In genomic region chr15:95944299-95944698, GRCm38 (mm10) we compare ENCODE assay signal across 34 mouse cellular contexts.
"Had no signal": no experiment of that assay in that cellular context is flagged by ENCODE, and none has a peak within 500 bp of the region (broad histone marks: within the 10 kb centered on the region; RNA-seq: fewer than 3 reads in every experiment).

No protein-coding gene starts in this region.

- H3K4me3 ChIP-seq: heart, embryonic 10.5 days; heart, embryonic 12.5 days; heart, embryonic 13.5 days; heart, embryonic 15.5 days; hindbrain, embryonic 10.5 days; hindbrain, embryonic 12.5 days; hindbrain, embryonic 13.5 days; hindbrain, embryonic 15.5 days; intestine, embryonic 15.5 days; kidney, embryonic 15.5 days; layer of hippocampus, adult 2 months; left cerebral cortex, adult 2 months had no signal

- H3K9me3 ChIP-seq: heart, embryonic 10.5 days; heart, embryonic 13.5 days; heart, embryonic 15.5 days; hindbrain, embryonic 15.5 days; intestine, embryonic 15.5 days; kidney, embryonic 15.5 days had no signal

- H3K9ac ChIP-seq: heart, embryonic 12.5 days; heart, embryonic 13.5 days; heart, embryonic 15.5 days; hindbrain, embryonic 12.5 days; hindbrain, embryonic 13.5 days; hindbrain, embryonic 14.5 days; hindbrain, embryonic 15.5 days; intestine, embryonic 15.5 days; kidney, embryonic 15.5 days had no signal

- ATAC-seq: hindbrain, embryonic 16.5 days; hindbrain, postnatal 0 days; inflammation-experienced regulatory T-cells, adult 6 months; intestine, embryonic 15.5 days; intestine, postnatal 0 days had no signal

- DNase-seq: heart, postnatal 10 days; heart, postnatal 14 days; heart, postnatal 36 days; heart, postnatal 4 days; kidney, adult 11 months; kidney, adult 18-20 months; kidney, adult 2 months; kidney, adult 8-10 months; kidney, adult 9 months; kidney, postnatal 10 days; kidney, postnatal 14 days; kidney, postnatal 25 days; kidney, postnatal 36 days; layer of hippocampus, adult 9-11 months; layer of hippocampus, postnatal 36 days had no signal

- H3K27ac ChIP-seq: heart, embryonic 10.5 days; heart, embryonic 13.5 days; heart, embryonic 15.5 days; hindbrain, embryonic 10.5 days; hindbrain, embryonic 12.5 days; hindbrain, embryonic 13.5 days; hindbrain, embryonic 14.5 days; hindbrain, embryonic 15.5 days; hindbrain, postnatal 0 days; intestine, embryonic 15.5 days; kidney, embryonic 15.5 days; kidney, postnatal 0 days; layer of hippocampus, adult 2 months; left cerebral cortex, adult 2 months had no signal

- H3K27me3 ChIP-seq: heart, embryonic 12.5 days; heart, embryonic 13.5 days; heart, embryonic 15.5 days; hindbrain, embryonic 12.5 days; hindbrain, embryonic 13.5 days; hindbrain, embryonic 15.5 days; intestine, embryonic 15.5 days; kidney, embryonic 15.5 days had no signal

- H3K4me2 ChIP-seq: heart, embryonic 11.5 days; heart, embryonic 12.5 days; heart, embryonic 13.5 days; heart, embryonic 15.5 days; hindbrain, embryonic 12.5 days; hindbrain, embryonic 13.5 days; hindbrain, embryonic 14.5 days; hindbrain, embryonic 15.5 days; intestine, embryonic 15.5 days; kidney, embryonic 15.5 days had no signal

- H3K4me1 ChIP-seq: heart, embryonic 15.5 days; intestine, embryonic 15.5 days had no signal
